Mouse (Mus musculus): ENCODE measurements around the gene Ttll10. TPM values are rescaled to one million over a fixed set of nuclear protein-coding genes. Genes with fewer than 3 reads are reported as not detected.

Gene Ttll10
- 0.15 TPM for polyA plus RNA-seq (2017; shearing (Covaris generic))

GRCm38 (mm10) chr4:156059261-156059660, at the start of gene Ttll10:
Ttll10 (minus strand) TSS chr4:156059414.

DNA sequence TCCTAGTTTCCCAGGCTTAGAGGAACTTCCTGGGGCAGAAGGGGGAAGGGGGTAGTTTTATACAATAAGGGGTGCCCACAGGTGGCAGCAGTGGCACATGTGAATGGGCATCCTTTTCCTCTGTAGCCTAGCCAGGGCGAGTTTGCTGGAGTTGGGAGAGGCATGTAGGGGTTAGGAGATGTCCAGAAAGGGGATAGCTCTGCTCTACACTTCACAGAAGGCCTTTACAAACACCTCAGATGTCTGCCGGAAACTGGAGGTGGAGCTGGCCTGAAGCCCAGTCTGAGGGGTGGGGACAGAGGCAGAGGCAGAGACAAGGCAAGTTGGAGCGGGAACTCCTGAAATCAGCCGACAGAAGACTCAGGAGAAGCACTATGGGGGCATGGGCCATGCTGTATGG, 33.2 kb downstream of the Ttll10 start, which contains the start of gene Tnfrsf18:
Gene Tnfrsf18 (plus strand): TSS at position 152 of the 400 bp plus-strand sequence.

DNA sequence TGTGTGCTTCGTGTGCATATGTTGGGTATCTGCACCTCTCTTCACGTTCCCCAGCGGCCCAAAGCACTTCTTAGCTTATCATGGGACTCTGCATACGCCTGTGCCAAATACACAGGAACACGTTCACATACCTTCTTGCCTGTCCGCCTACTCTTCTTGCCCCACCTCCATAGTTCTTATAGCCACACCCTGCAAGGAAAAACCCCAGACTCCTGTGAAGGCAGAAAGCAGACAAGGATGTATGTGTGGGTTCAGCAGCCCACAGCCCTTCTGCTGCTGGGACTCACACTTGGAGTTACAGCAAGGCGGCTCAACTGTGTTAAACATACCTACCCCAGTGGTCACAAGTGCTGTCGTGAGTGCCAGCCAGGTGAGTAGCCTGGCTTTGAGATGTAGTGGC, 45.6 kb downstream of the Ttll10 start, which contains the start of gene Tnfrsf4:
Gene Tnfrsf4 (plus strand): TSS at position 207 of the 400 bp plus-strand sequence.

GRCm38 (mm10) chr4:155992241-155992905, 66.8 kb downstream of the Ttll10 start, which contains the start of the genes B3galt6 and Sdf4:
B3galt6 (minus strand) TSS chr4:155992649.
Sdf4 (plus strand) TSS chr4:155992872.

Other genes starting within 250 kb of the Ttll10 start
- 444 TPM for gene Ccnl2, start 246.9 kb downstream of the Ttll10 start, polyA plus RNA-seq (2017; shearing (Covaris generic))
- gene Aurkaip1, start 228.1 kb downstream of the Ttll10 start, polyA plus RNA-seq (2017; shearing (Covaris generic)): 116 TPM
- 2.1 TPM for gene Mxra8, start 219.7 kb downstream of the Ttll10 start, polyA plus RNA-seq (2017; shearing (Covaris generic))
- gene Dvl1, start 212.0 kb downstream of the Ttll10 start, polyA plus RNA-seq (2017; shearing (Covaris generic)): 117 TPM
- gene Tas1r3, start 196.1 kb downstream of the Ttll10 start, polyA plus RNA-seq (2017; shearing (Covaris generic)): 0.55 TPM
- gene Cptp, start 190.0 kb downstream of the Ttll10 start, polyA plus RNA-seq (2017; shearing (Covaris generic)): 3.0 TPM
- gene Ints11, start 189.9 kb downstream of the Ttll10 start, polyA plus RNA-seq (2017; shearing (Covaris generic)): 80.6 TPM
- 41.9 TPM for gene Pusl1, start 167.6 kb downstream of the Ttll10 start, polyA plus RNA-seq (2017; shearing (Covaris generic))
- gene Acap3, start 167.6 kb downstream of the Ttll10 start, polyA plus RNA-seq (2017; shearing (Covaris generic)): 34.2 TPM
- 185 TPM for gene Ube2j2, start 115.6 kb downstream of the Ttll10 start, polyA plus RNA-seq (2017; shearing (Covaris generic))
- gene C1qtnf12, start 97.1 kb downstream of the Ttll10 start, polyA plus RNA-seq (2017; shearing (Covaris generic)): 3.4 TPM
- 7.8 TPM for gene B3galt6, start 66.8 kb downstream of the Ttll10 start, polyA plus RNA-seq (2017; shearing (Covaris generic))
- 401 TPM for gene Sdf4, start 66.5 kb downstream of the Ttll10 start, polyA plus RNA-seq (2017; shearing (Covaris generic))
- gene Tnfrsf4, start 45.6 kb downstream of the Ttll10 start, polyA plus RNA-seq (2017; shearing (Covaris generic)): 109 TPM
- gene Tnfrsf18, start 33.2 kb downstream of the Ttll10 start, polyA plus RNA-seq (2017; shearing (Covaris generic)): 279 TPM
- 34.5 TPM for gene 9430015G10Rik, start 50.6 kb upstream of the Ttll10 start, polyA plus RNA-seq (2017; shearing (Covaris generic))
- gene Rnf223, start 71.1 kb upstream of the Ttll10 start, polyA plus RNA-seq (2017; shearing (Covaris generic)): 0.16 TPM
- 4.8 TPM for gene Agrn, start 138.1 kb upstream of the Ttll10 start, polyA plus RNA-seq (2017; shearing (Covaris generic))
- gene Isg15, start 141.4 kb upstream of the Ttll10 start, polyA plus RNA-seq (2017; shearing (Covaris generic)): 11.7 TPM
- 11.7 TPM for gene AW011738, start 143.9 kb upstream of the Ttll10 start, polyA plus RNA-seq (2017; shearing (Covaris generic))
- gene Perm1, start 156.5 kb upstream of the Ttll10 start, polyA plus RNA-seq (2017; shearing (Covaris generic)): 0.70 TPM
- 38.5 TPM for gene Plekhn1, start 175.4 kb upstream of the Ttll10 start, polyA plus RNA-seq (2017; shearing (Covaris generic))
- gene Noc2l, start 176.6 kb upstream of the Ttll10 start, polyA plus RNA-seq (2017; shearing (Covaris generic)): 136 TPM
- 0.36 TPM for gene Samd11, start 196.2 kb upstream of the Ttll10 start, polyA plus RNA-seq (2017; shearing (Covaris generic))